Comparison of ENCODE assay signal across 8 mouse cellular contexts in the genomic region with DNA sequence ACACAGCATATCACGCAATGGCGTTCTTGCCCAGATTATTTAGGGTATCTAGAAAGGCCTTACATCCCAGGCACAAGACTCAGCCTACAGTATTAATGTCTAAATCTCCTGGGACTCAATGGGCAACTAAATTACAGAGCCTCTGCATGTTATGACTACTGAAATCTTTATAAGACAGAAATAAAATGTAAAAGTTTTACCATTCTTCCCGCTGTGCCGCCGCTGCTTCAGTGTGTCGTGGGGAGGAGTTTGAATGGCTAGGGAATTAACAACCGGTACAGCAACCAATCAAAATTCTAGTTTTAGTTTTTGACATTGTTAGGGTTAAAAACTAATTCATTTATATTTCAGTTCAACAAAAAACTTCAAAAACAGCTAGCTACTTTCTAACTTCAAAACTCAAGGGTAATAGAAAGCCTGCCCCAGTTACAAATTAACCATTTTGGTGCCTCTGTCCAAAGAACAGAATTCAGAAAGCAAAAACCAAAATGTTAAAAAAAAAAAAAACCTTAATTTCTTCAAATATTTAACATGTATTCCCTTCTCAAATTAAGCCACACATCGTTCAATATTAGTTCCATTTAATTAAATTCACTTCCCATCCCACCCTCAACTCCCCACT. TPM values are rescaled to one million over a fixed set of nuclear protein-coding genes. Genes with fewer than 3 reads are reported as not detected.
DNase-seq lines count a peak whose midpoint lies in the region; ATAC-seq and TF ChIP-seq lines count a peak whose summit lies in the region.

No protein-coding gene starts in this region.

- H3K9ac ChIP-seq in heart, embryonic 12.5 days, result peak overlapping the region; percentile 100
- H3K9ac ChIP-seq in heart, embryonic 14.5 days (ENCODE audit: low read length), result peak overlapping the region; percentile 98
- H3K9ac ChIP-seq in liver, embryonic 16.5 days (ENCODE audit: low read depth, low read length), result peak overlapping the region; percentile 97

- H3K9me3 ChIP-seq in heart, embryonic 12.5 days (replicated peaks), result no peaks in the 10 kb centered on the region
- H3K9me3 ChIP-seq in heart, embryonic 14.5 days (ENCODE audit: control insufficient read depth, low read length), result no peaks in the 10 kb centered on the region
- H3K9me3 ChIP-seq in liver, embryonic 16.5 days (replicated peaks; ENCODE audit: control insufficient read depth, low read length), result no peaks in the 10 kb centered on the region

- H3K4me3 ChIP-seq in heart, embryonic 12.5 days, result peak overlapping the region; percentile 99
- peak overlapping the region; percentile 92 to 99 for H3K4me3 ChIP-seq in heart, embryonic 14.5 days (ENCODE audit: control insufficient read depth in 1 of 2, insufficient read depth in 1 of 2, low read depth in 1 of 2, low read length in 2 of 2)
- H3K4me3 ChIP-seq in liver, embryonic 16.5 days (ENCODE audit: low read depth, low read length), result peak overlapping the region; percentile 97
- H3K4me3 ChIP-seq in thymus, adult 2 months (ENCODE audit: control insufficient read depth, insufficient read depth, low read length), result no peak overlapping the region

- intact Hi-C loops in heart, postnatal 25 days (cut with DNase I), result loop anchor here (10.0 kb wide), 1 partner anchor 448 kb away; no protein-coding TSS in a partner anchor

- 14% methylated on average over 8 of the region's 8 CpGs for WGBS in heart, embryonic 12.5 days
- 3% methylated on average over 8 of the region's 8 CpGs for WGBS in heart, embryonic 14.5 days
- 4% methylated on average over 8 of the region's 8 CpGs for WGBS in liver, embryonic 16.5 days (ENCODE audit: insufficient replicate concordance)
- 6% methylated on average over 8 of the region's 8 CpGs for WGBS in thymus, adult 2 months

- no peak for ATAC-seq in heart, embryonic 12.5 days (ENCODE audit: insufficient number of reproducible peaks, low FRiP score)
- ATAC-seq in heart, embryonic 14.5 days (ENCODE audit: insufficient number of reproducible peaks, insufficient read depth, low FRiP score, low read depth), result no peak
- ATAC-seq in liver, embryonic 16.5 days (ENCODE audit: low read depth), result no peak
- ATAC-seq in cerebellum, adult (ENCODE audit: insufficient number of reproducible peaks, low FRiP score, low TSS enrichment), result no peak

- H3K4me1 ChIP-seq in heart, embryonic 12.5 days (replicated peaks), result peaks cover 28% of the 10 kb centered on the region
- peaks cover 2 to 30% of the 10 kb centered on the region in 2 experiments for H3K4me1 ChIP-seq in heart, embryonic 14.5 days (ENCODE audit: control insufficient read depth in 2 of 2, insufficient read depth in 2 of 2, low read length in 2 of 2)
- peaks cover 23% of the 10 kb centered on the region for H3K4me1 ChIP-seq in liver, embryonic 16.5 days (ENCODE audit: control insufficient read depth, low read depth, low read length)
- H3K4me1 ChIP-seq in thymus, adult 2 months (replicated peaks; ENCODE audit: control insufficient read depth, insufficient read depth, low read length), result peaks cover 9% of the 10 kb centered on the region

- no peaks in the 10 kb centered on the region for H3K27me3 ChIP-seq in heart, embryonic 12.5 days (replicated peaks)
- no peaks in the 10 kb centered on the region for H3K27me3 ChIP-seq in heart, embryonic 14.5 days (ENCODE audit: control insufficient read depth, insufficient read depth, low read length)
- no peaks in the 10 kb centered on the region for H3K27me3 ChIP-seq in liver, embryonic 16.5 days (ENCODE audit: control insufficient read depth, insufficient read depth, low read depth, low read length)
- no peaks in the 10 kb centered on the region for H3K27me3 ChIP-seq in thymus, adult 2 months (ENCODE audit: control insufficient read depth, insufficient read depth, low read length)

- DNase-seq in heart, postnatal 25 days (ENCODE audit: low spot score), result no peak
- peak; percentile 39 for DNase-seq in Muller cell, postnatal 12 days (ENCODE audit: inconsistent ontology term)
- no peak for DNase-seq in thymus, adult 2 months
- no peak for DNase-seq in urinary bladder, postnatal 14 days (ENCODE audit: low spot score)

- no peaks in the 10 kb centered on the region for H3K36me3 ChIP-seq in heart, embryonic 12.5 days
- peaks cover 14% of the 10 kb centered on the region; the same call in 1 of the 2 replicates for H3K36me3 ChIP-seq in heart, embryonic 14.5 days (ENCODE audit: control insufficient read depth, insufficient read depth, low read length)
- H3K36me3 ChIP-seq in liver, embryonic 16.5 days (ENCODE audit: control insufficient read depth, insufficient read depth), result peaks cover 8% of the 10 kb centered on the region; the same call in 1 of the 2 replicates
- no peaks in the 10 kb centered on the region for H3K36me3 ChIP-seq in thymus, adult 2 months (ENCODE audit: control insufficient read depth, insufficient read depth, low read length)

- peak overlapping the region; percentile 75 for H3K4me2 ChIP-seq in heart, embryonic 12.5 days
- H3K4me2 ChIP-seq in heart, embryonic 14.5 days (ENCODE audit: low read length), result peak overlapping the region; percentile 77
- peak overlapping the region; percentile 95 for H3K4me2 ChIP-seq in liver, embryonic 16.5 days (ENCODE audit: low read depth, low read length)

- no peak overlapping the region for H3K27ac ChIP-seq in heart, embryonic 12.5 days (ENCODE audit: poor library complexity, severe bottlenecking)
- H3K27ac ChIP-seq in heart, embryonic 14.5 days (replicated peaks in 1 of 2; ENCODE audit: control insufficient read depth in 1 of 2, insufficient read depth in 1 of 2, low read depth in 2 of 2, low read length in 2 of 2), result peak overlapping the region in 1 of 2 experiments; percentile 99; a peak in 1 of 4 replicates
- H3K27ac ChIP-seq in liver, embryonic 16.5 days (ENCODE audit: low read length), result no peak overlapping the region; the same call in 1 of the 2 replicates
- no peak overlapping the region for H3K27ac ChIP-seq in thymus, adult 2 months (ENCODE audit: control insufficient read depth, insufficient read depth, low read length)

- TF ChIP-seq POLR2A in thymus, adult 2 months (IDR thresholded peaks at IDR 0.05; ENCODE audit: control insufficient read depth, extremely low read depth, insufficient read depth, low read length, poor library complexity), result no peak

- no peak for TF ChIP-seq CTCF in thymus, adult 2 months (IDR thresholded peaks at IDR 0.05; ENCODE audit: borderline replicate concordance, control insufficient read depth, extremely low read depth, insufficient read depth, low read length, poor library complexity)

RNA-seq across cellular contexts. Expression of a gene that starts 2.3 kb away (rescaled TPM):
- 213 and 235 TPM in 2 replicates for polyA plus RNA-seq in heart, embryonic 12.5 days (2016; fragmentation: Nextera tagmentation; extraction: Ambion mirVana)
- 10 to 100 TPM; 71.1 to 80.9 TPM for total RNA-seq in heart, postnatal 25 days (2021)
- polyA plus RNA-seq in heart, embryonic 14.5 days (2014; fragmentation: Nextera tagmentation; extraction: Ambion mirVana), result 83.0 and 95.2 TPM in 2 replicates
- polyA plus RNA-seq in liver, embryonic 16.5 days (2015; fragmentation: Nextera tagmentation; extraction: Ambion mirVana), result 18.0 and 18.5 TPM in 2 replicates
- 62.6 and 93.5 TPM in 2 replicates for polyA plus RNA-seq in thymus, adult 2 months (2012; rRNA removed)

RNA-seq across cellular contexts. Expression of a gene that starts 2.4 kb away (rescaled TPM):
- 1.4 and 1.6 TPM in 2 replicates for polyA plus RNA-seq in heart, embryonic 12.5 days (2016; fragmentation: Nextera tagmentation; extraction: Ambion mirVana)
- under 1 TPM; 0.60 to 0.95 TPM for total RNA-seq in heart, postnatal 25 days (2021)
- polyA plus RNA-seq in heart, embryonic 14.5 days (2014; fragmentation: Nextera tagmentation; extraction: Ambion mirVana), result 1.8 and 1.9 TPM in 2 replicates
- 0.40 and 0.48 TPM in 2 replicates for polyA plus RNA-seq in liver, embryonic 16.5 days (2015; fragmentation: Nextera tagmentation; extraction: Ambion mirVana)
- polyA plus RNA-seq in thymus, adult 2 months (2012; rRNA removed), result 3.9 and 5.6 TPM in 2 replicates
